Mouse (Mus musculus) heart, adult 2 months (tissue): ENCODE data around the gene Csrp1. TPM values are rescaled to one million over a fixed set of nuclear protein-coding genes. Genes with fewer than 3 reads are reported as not detected.

Experiments used
- DNase-seq, 2 experiments: peaks; one replicate each; pipeline ENCODE4 v3.0.0; 2021
- H3K27ac ChIP-seq: fragments of 200-600 bp; 2 replicates; pipeline ENCODE4 v1.8.1; 2022
- H3K27me3 ChIP-seq: fragments of 200-500 bp; 2 replicates; pipeline ENCODE4 v1.6.1; 2012; ENCODE audit warnings: mild to moderate bottlenecking, low read length, inconsistent platforms, mixed read lengths; ENCODE audit not compliant: control insufficient read depth, insufficient read depth
- H3K36me3 ChIP-seq: fragments of 200-500 bp; 2 replicates; pipeline ENCODE4 v1.6.1; 2012; ENCODE audit warnings: low read length, inconsistent platforms; ENCODE audit not compliant: control insufficient read depth, insufficient read depth
- H3K4me1 ChIP-seq: fragments of 200-500 bp; 2 replicates; pipeline ENCODE4 v1.6.1; 2011; ENCODE audit warnings: low read length; ENCODE audit not compliant: control insufficient read depth, insufficient read depth
- H3K4me3 ChIP-seq: fragments of 200-600 bp; 2 replicates; pipeline ENCODE4 v1.8.1; 2022
- H3K79me2 ChIP-seq: fragments of 200-500 bp; replicated peaks from 2 replicates; pipeline ENCODE4 v1.6.1; 2012; ENCODE audit warnings: mild to moderate bottlenecking, inconsistent platforms, low read length, moderate library complexity, mixed read lengths; ENCODE audit not compliant: control insufficient read depth, insufficient read depth
- H3K9ac ChIP-seq: fragments of 200-500 bp; 2 replicates; pipeline ENCODE4 v1.6.1; 2012; ENCODE audit warnings: low read depth, mild to moderate bottlenecking, control low read depth, inconsistent platforms, low read length, mixed read lengths
- CTCF ChIP-seq: fragments of 200-600 bp; IDR thresholded peaks from 2 replicates; pipeline ENCODE4 v1.8.1; 2022; ENCODE audit warnings: antibody characterized with exemption, mild to moderate bottlenecking, moderate library complexity
- EP300 ChIP-seq: fragments of 200-500 bp; IDR thresholded peaks from 2 replicates; pipeline ENCODE4 v1.6.1; 2011; ENCODE audit warnings: low read depth, low read length, control low read depth; ENCODE audit not compliant: insufficient read depth
- POLR2A ChIP-seq: fragments of 200-500 bp; IDR thresholded peaks from 2 replicates; pipeline ENCODE4 v1.6.1; 2011; ENCODE audit warnings: mild to moderate bottlenecking, low read depth, low read length, control low read depth; ENCODE audit not compliant: insufficient read depth
- WGBS: fragments of 180-500 bp; shearing (Covaris S2); methylation state at CpG from one replicate; pipeline ENCODE4 v1.1.7; 2018; 5-methylcytosine and 5-hydroxymethylcytosine counted together
- intact Hi-C: fragments of 180-260 bp; cut with DNase I; formaldehyde crosslinking; loops from one replicate; pipeline ENCODE4 v1.15.1; 2025
- polyA plus RNA-seq: library from polyadenylated mRNA; depleted of rRNA; stranded (reverse); fragments of >200 nt; gene quantifications from 2 replicates; pipeline ENCODE4 v1.2.3, GENCODE M21; 2012; rRNA removed
- total RNA-seq, 2 experiments: library from RNA; stranded (reverse); gene quantifications; 2 replicates each; pipeline ENCODE4 v1.2.3; 2021

Csrp1 gene
- total and polyA plus RNA-seq, 3 experiments: 50.1 to 99.2 (median 50.5) TPM

- Histone ChIP-seq H3K4me3 (peak overlapping the region; percentile 36), H3K27me3 (no peaks in the 10 kb centered on the region), H3K27ac (peak overlapping the region; percentile 38), H3K4me1 (peaks cover 3% of the 10 kb centered on the region; the same call in 1 of the 2 replicates), H3K36me3 (no peaks in the 10 kb centered on the region), H3K9ac (no peak overlapping the region), H3K79me2 (no peaks in the 10 kb centered on the region)
- intact Hi-C loops: no loop called here
- 32% methylated on average over 27 of the region's 27 CpGs for WGBS
- DNase-seq: peak; percentile 46
- TF ChIP-seq CTCF: no peak
Measured at GRCm38 (mm10) chr1:135793370-135794215, 73.7 kb downstream of the Csrp1 start.

- Histone ChIP-seq H3K4me1 (peaks cover 2% of the 10 kb centered on the region; the same call in 1 of the 2 replicates), H3K27me3 (no peaks in the 10 kb centered on the region), H3K79me2 (no peaks in the 10 kb centered on the region), H3K9ac (peak overlapping the region; percentile 23; the same call in 1 of the 2 replicates), H3K36me3 (no peaks in the 10 kb centered on the region), H3K4me3 (peak overlapping the region; percentile 36), H3K27ac (peak overlapping the region; percentile 38)
- DNase-seq: no peak
- 29% methylated on average over 20 of the region's 20 CpGs for WGBS
- intact Hi-C loops: no loop called here
- TF ChIP-seq CTCF: no peak
- no peak for TF ChIP-seq POLR2A
- TF ChIP-seq EP300: no peak
Measured at GRCm38 (mm10) chr1:135794216-135795134, 74.6 kb downstream of the Csrp1 start.

GRCm38 (mm10) chr1:135798492-135798891 lies 78.6 kb downstream of the Csrp1 start:
- intact Hi-C loops: no loop called here
- Histone ChIP-seq H3K4me1 (peaks cover 5% of the 10 kb centered on the region), H3K9ac (no peak overlapping the region), H3K27ac (no peak overlapping the region), H3K27me3 (no peaks in the 10 kb centered on the region), H3K4me3 (no peak overlapping the region), H3K36me3 (no peaks in the 10 kb centered on the region), H3K79me2 (no peaks in the 10 kb centered on the region)
- no peak for DNase-seq
- no peak for TF ChIP-seq EP300
- TF ChIP-seq POLR2A: no peak
- TF ChIP-seq CTCF: no peak
- WGBS: 39% methylated on average over 1 of the region's 1 CpGs

- Histone ChIP-seq H3K4me3 (no peak overlapping the region), H3K79me2 (no peaks in the 10 kb centered on the region), H3K36me3 (no peaks in the 10 kb centered on the region), H3K4me1 (peaks cover 5% of the 10 kb centered on the region), H3K27me3 (no peaks in the 10 kb centered on the region), H3K27ac (no peak overlapping the region), H3K9ac (no peak overlapping the region)
- 50% methylated on average over 8 of the region's 8 CpGs for WGBS
- DNase-seq: no peak
- no peak for TF ChIP-seq POLR2A
- TF ChIP-seq EP300: no peak
- no peak for TF ChIP-seq CTCF
- intact Hi-C loops: no loop called here
Measured at GRCm38 (mm10) chr1:135799109-135799627, 79.3 kb downstream of the Csrp1 start.

- Histone ChIP-seq H3K79me2 (no peaks in the 10 kb centered on the region), H3K4me1 (peaks cover 4% of the 10 kb centered on the region), H3K27ac (no peak overlapping the region), H3K4me3 (no peak overlapping the region), H3K9ac (no peak overlapping the region), H3K36me3 (no peaks in the 10 kb centered on the region), H3K27me3 (no peaks in the 10 kb centered on the region)
- WGBS: 46% methylated on average over 8 of the region's 8 CpGs
- no peak for DNase-seq
- intact Hi-C loops: no loop called here
- no peak for TF ChIP-seq POLR2A
Measured at GRCm38 (mm10) chr1:135800192-135800950, 80.5 kb downstream of the Csrp1 start.

Other genes with a start within 250 kb of the Csrp1 start
- 10 to 100 TPM; 19.1 to 20.7 TPM for gene Nav1, start 112.8 kb upstream of the Csrp1 start, total RNA-seq
- gene Nav1, start 112.8 kb upstream of the Csrp1 start, polyA plus RNA-seq: 15.2 and 16.8 TPM in 2 replicates
- 10 to 100 TPM in 1 of 2 experiments, 1 to 10 TPM in 1; 8.4 to 11.5 TPM for gene Phlda3, start 46.1 kb downstream of the Csrp1 start, total RNA-seq
- gene Phlda3, start 46.1 kb downstream of the Csrp1 start, polyA plus RNA-seq: 23.3 and 36.8 TPM in 2 replicates
- gene Tnni1, start 59.4 kb downstream of the Csrp1 start, total RNA-seq: 1 to 10 TPM in 1 of 2 experiments, under 1 TPM in 1; 0.84 to 1.1 TPM
- 1.3 and 2.5 TPM in 2 replicates for gene Tnni1, start 59.4 kb downstream of the Csrp1 start, polyA plus RNA-seq
- 1 to 10 TPM; 7.2 to 7.3 TPM for gene Lad1, start 98.5 kb downstream of the Csrp1 start, total RNA-seq
- 13.2 and 16.2 TPM in 2 replicates for gene Lad1, start 98.5 kb downstream of the Csrp1 start, polyA plus RNA-seq
- 1,000 to 10,000 TPM; 8,290 to 9,301 TPM for gene Tnnt2, start 116.3 kb downstream of the Csrp1 start, total RNA-seq
- gene Tnnt2, start 116.3 kb downstream of the Csrp1 start, polyA plus RNA-seq: 3,392 and 4,661 TPM in 2 replicates
- gene Pkp1, start 199.1 kb downstream of the Csrp1 start, total RNA-seq: not detected
- 0.03 and 0.16 TPM in 2 replicates for gene Pkp1, start 199.1 kb downstream of the Csrp1 start, polyA plus RNA-seq